Mouse (Mus musculus): ENCODE measurements around the gene Tril. TPM values are rescaled to one million over a fixed set of nuclear protein-coding genes. Genes with fewer than 3 reads are reported as not detected.

Gene Tril
- polyA plus RNA-seq, 1 experiment from 2014 or later, result 12.3 TPM

- Histone ChIP-seq H3K27ac (no peak overlapping the region), H3K9me3 (no peaks in the 10 kb centered on the region), H3K36me3 (no peaks in the 10 kb centered on the region), H3K9ac (replicated peaks) (no peak overlapping the region), H3K4me1 (replicated peaks) (no peaks in the 10 kb centered on the region), H3K27me3 (0 out of 2 replicates have a peak, but pooled peaks cover 15% of the 10 kb centered on the region), H3K4me2 (replicated peaks) (no peak overlapping the region), H3K4me3 (replicated peaks) (no peak overlapping the region)
- ATAC-seq, result no peak
- WGBS, result 82% methylated on average over 5 of the region's 5 CpGs
These were observed 40.6 kb downstream of the Tril start for GRCm38 (mm10) chr6:53780008-53780407.

- H3K36me3 ChIP-seq, result no peaks in the 10 kb centered on the region
- H3K4me3 ChIP-seq (replicated peaks), result no peak overlapping the region
- 0 out of 2 replicates have a peak, but pooled peaks cover 15% of the 10 kb centered on the region for H3K27me3 ChIP-seq
- no peak overlapping the region for H3K9ac ChIP-seq (replicated peaks)
- 36% methylated on average over 7 of the region's 7 CpGs for WGBS
- no peaks in the 10 kb centered on the region for H3K9me3 ChIP-seq
- no peaks in the 10 kb centered on the region for H3K4me1 ChIP-seq (replicated peaks)
- no peak for ATAC-seq
- H3K4me2 ChIP-seq (replicated peaks), result no peak overlapping the region
- H3K27ac ChIP-seq, result no peak overlapping the region
These were observed 41.1 kb downstream of the Tril start for GRCm38 (mm10) chr6:53779526-53779925.

- 89% methylated on average over 8 of the region's 8 CpGs for WGBS
- H3K9me3 ChIP-seq, result no peaks in the 10 kb centered on the region
- H3K4me2 ChIP-seq (replicated peaks), result no peak overlapping the region
- H3K27me3 ChIP-seq, result 0 out of 2 replicates have a peak, but pooled peaks cover 7% of the 10 kb centered on the region
- H3K4me1 ChIP-seq (replicated peaks), result no peaks in the 10 kb centered on the region
- no peaks in the 10 kb centered on the region for H3K36me3 ChIP-seq
- no peak overlapping the region for H3K27ac ChIP-seq
- ATAC-seq, result no peak
- no peak overlapping the region for H3K4me3 ChIP-seq (replicated peaks)
- H3K9ac ChIP-seq (replicated peaks), result no peak overlapping the region
These were observed 42.1 kb downstream of the Tril start for GRCm38 (mm10) chr6:53778424-53778955.

GRCm38 (mm10) chr6:53768275-53768674 is 52.4 kb downstream of the Tril start:
- no peaks in the 10 kb centered on the region for H3K36me3 ChIP-seq
- no peaks in the 10 kb centered on the region for H3K4me1 ChIP-seq (replicated peaks)
- WGBS, result 88% methylated on average over 4 of the region's 4 CpGs
- H3K4me3 ChIP-seq (replicated peaks), result no peak overlapping the region
- H3K4me2 ChIP-seq (replicated peaks), result no peak overlapping the region
- H3K27me3 ChIP-seq, result no peaks in the 10 kb centered on the region
- no peak for ATAC-seq
- no peaks in the 10 kb centered on the region for H3K9me3 ChIP-seq
- no peak overlapping the region for H3K9ac ChIP-seq (replicated peaks)
- H3K27ac ChIP-seq, result no peak overlapping the region

- no peak for ATAC-seq
- no peaks in the 10 kb centered on the region for H3K27me3 ChIP-seq
- no peak overlapping the region for H3K27ac ChIP-seq
- 73% methylated on average over 10 of the region's 10 CpGs for whole genome bisulfite sequencing
- no peaks in the 10 kb centered on the region for H3K36me3 ChIP-seq
- H3K4me3 ChIP-seq (replicated peaks), result no peak overlapping the region
- no peaks in the 10 kb centered on the region for H3K9me3 ChIP-seq
- H3K9ac ChIP-seq (replicated peaks), result no peak overlapping the region
- H3K4me1 ChIP-seq (replicated peaks), result 0 out of 2 replicates have a peak, but pooled peaks cover under 1% of the 10 kb centered on the region
- H3K4me2 ChIP-seq (replicated peaks), result no peak overlapping the region
These were observed 54.3 kb downstream of the Tril start for GRCm38 (mm10) chr6:53766243-53766915.

GRCm38 (mm10) chr6:53765731-53766130 is 54.9 kb downstream of the Tril start:
- Histone ChIP-seq H3K27ac (no peak overlapping the region), H3K27me3 (no peaks in the 10 kb centered on the region), H3K4me1 (replicated peaks) (peaks cover 7% of the 10 kb centered on the region), H3K9me3 (no peaks in the 10 kb centered on the region), H3K4me2 (replicated peaks) (no peak overlapping the region), H3K36me3 (no peaks in the 10 kb centered on the region), H3K9ac (replicated peaks) (no peak overlapping the region), H3K4me3 (replicated peaks) (no peak overlapping the region)
- WGBS, result 86% methylated on average over 8 of the region's 8 CpGs
- no peak for ATAC-seq

Other genes with a start within 250 kb of the Tril start
- gene Cpvl, start 157.8 kb upstream of the Tril start, polyA plus RNA-seq (2015; fragmentation: Nextera tagmentation; extraction: Ambion mirVana), result 0.13 TPM in 1 of 2 replicates, not detected in the other
- gene Chn2, start 218.7 kb upstream of the Tril start, polyA plus RNA-seq (2015; fragmentation: Nextera tagmentation; extraction: Ambion mirVana), result 28.8 and 29.1 TPM in 2 replicates

Data from midbrain, embryonic 13.5 days (tissue).